Mouse (Mus musculus) thymus, adult 2 months (tissue): Measurements from ENCODE around the gene Cmas. TPM values are rescaled to one million over a fixed set of nuclear protein-coding genes. Genes with fewer than 3 reads are reported as not detected.

Experiments
- DNase-seq: peaks from one replicate; pipeline ENCODE4 v3.0.0; 2021
- H3K27ac ChIP-seq: fragments of 200-500 bp; 2 replicates; pipeline ENCODE4 v1.5.1; 2012; ENCODE audit warnings: low read length, control low read depth; ENCODE audit not compliant: control insufficient read depth, insufficient read depth
- H3K27me3 ChIP-seq: fragments of 200-500 bp; 2 replicates; pipeline ENCODE4 v1.6.1; 2012; ENCODE audit warnings: mild to moderate bottlenecking, low read length, moderate library complexity, mixed read lengths; ENCODE audit not compliant: control insufficient read depth, insufficient read depth
- H3K36me3 ChIP-seq: fragments of 200-500 bp; 2 replicates; pipeline ENCODE4 v1.6.1; 2012; ENCODE audit warnings: mild to moderate bottlenecking, low read length, moderate library complexity; ENCODE audit not compliant: control insufficient read depth, insufficient read depth
- H3K4me1 ChIP-seq: fragments of 200-500 bp; replicated peaks from 2 replicates; pipeline ENCODE4 v1.6.1; 2012; ENCODE audit warnings: low read length; ENCODE audit not compliant: control insufficient read depth, insufficient read depth
- H3K4me3 ChIP-seq: fragments of 200-500 bp; 2 replicates; pipeline ENCODE4 v1.5.1; 2012; ENCODE audit warnings: mild to moderate bottlenecking, low read length, control low read depth, moderate library complexity; ENCODE audit not compliant: control insufficient read depth, insufficient read depth
- CTCF ChIP-seq: fragments of 200-500 bp; IDR thresholded peaks from 2 replicates; pipeline ENCODE4 v1.5.1; 2012; ENCODE audit warnings: mild to moderate bottlenecking, control low read depth, low read length, moderate library complexity, borderline replicate concordance; ENCODE audit not compliant: control insufficient read depth, poor library complexity, insufficient read depth; ENCODE audit errors: extremely low read depth
- POLR2A ChIP-seq: fragments of 200-500 bp; IDR thresholded peaks from 2 replicates; pipeline ENCODE4 v1.6.1; 2012; ENCODE audit warnings: mild to moderate bottlenecking, low read length, control low read depth, moderate library complexity; ENCODE audit not compliant: control insufficient read depth, poor library complexity, insufficient read depth; ENCODE audit errors: extremely low read depth
- WGBS: fragments of 180-500 bp; shearing (Covaris S2); methylation state at CpG from one replicate; pipeline ENCODE4 v1.1.7; 2018; 5-methylcytosine and 5-hydroxymethylcytosine counted together
- polyA plus RNA-seq: library from polyadenylated mRNA; depleted of rRNA; stranded (reverse); fragments of >200 nt; gene quantifications from 2 replicates; pipeline ENCODE4 v1.2.3, GENCODE M21; 2012; rRNA removed

The Cmas gene
- 25.5 and 29.0 TPM in 2 replicates for polyA plus RNA-seq

DNA sequence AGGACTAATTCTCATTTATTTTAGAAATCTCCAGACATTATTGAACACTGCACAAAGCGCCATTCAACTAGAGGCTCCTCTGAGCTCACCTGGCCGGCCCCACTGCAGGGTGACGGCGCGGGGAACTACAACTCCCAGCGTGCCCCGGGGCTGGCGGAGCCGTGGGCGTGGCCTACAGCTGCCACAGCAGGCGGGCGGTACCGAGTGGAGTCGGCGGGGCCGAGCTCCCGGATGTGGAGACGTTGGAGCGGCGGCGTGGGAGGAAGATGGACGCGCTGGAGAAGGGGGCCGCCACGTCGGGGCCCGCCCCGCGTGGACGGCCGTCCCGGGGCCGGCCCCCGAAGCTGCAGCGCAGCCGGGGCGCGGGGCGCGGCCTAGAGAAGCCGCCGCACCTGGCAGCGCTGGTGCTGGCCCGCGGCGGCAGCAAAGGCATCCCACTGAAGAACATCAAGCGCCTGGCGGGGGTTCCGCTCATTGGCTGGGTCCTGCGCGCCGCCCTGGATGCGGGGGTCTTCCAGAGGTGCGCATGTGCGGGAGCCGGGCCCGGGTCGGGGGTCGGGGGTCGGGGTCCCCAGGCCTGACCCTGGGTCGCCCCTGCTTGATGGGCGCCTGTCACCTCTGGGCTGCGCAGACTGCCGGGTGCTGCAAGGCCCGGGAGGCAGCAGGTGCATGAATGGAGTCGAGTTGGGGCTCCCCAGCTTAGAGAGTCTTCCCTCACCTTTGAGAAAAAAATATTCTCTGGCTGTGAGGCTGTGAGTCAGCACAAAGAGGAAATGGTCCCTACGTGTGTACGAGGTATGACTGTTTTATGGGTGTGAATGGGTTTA is at the start of gene Cmas:
Gene Cmas, plus strand, starts transcription at position 180 of the 827 bp plus-strand sequence.
- Histone ChIP-seq H3K27ac (peak within 1 kb of the TSS; percentile 72), H3K4me3 (peak within 1 kb of the TSS; percentile 83), H3K27me3 (no peaks in the 10 kb centered on the region), H3K4me1 (peaks cover 22% of the 10 kb centered on the region), H3K36me3 (peaks cover 7% of the 10 kb centered on the region; the same call in 1 of the 2 replicates)
- WGBS, result under 1% methylated on average over 68 of the region's 68 CpGs
- peak; percentile 93 for DNase-seq
- no peak for TF ChIP-seq CTCF
- peak; percentile 81 for TF ChIP-seq POLR2A

DNA sequence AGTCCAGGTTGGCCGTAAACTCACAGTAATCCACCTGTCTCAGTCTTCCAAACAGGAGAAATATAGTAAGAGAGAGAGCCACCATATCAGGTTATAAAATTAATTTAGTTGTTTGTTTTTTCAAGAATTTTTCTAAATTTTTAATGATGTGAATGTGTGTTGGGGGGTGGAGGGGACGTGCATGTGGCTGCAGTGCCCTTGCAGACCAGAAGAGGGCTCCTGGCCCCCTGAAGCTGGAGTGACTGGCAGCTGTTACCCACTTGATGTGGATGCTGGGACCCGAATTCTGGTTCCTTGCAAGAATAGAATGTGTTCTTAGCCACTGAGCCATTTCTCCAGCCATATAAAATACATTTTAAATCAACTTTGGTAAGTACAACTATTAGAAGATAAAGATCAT is 49.8 kb upstream of the Cmas start:
- H3K4me1 ChIP-seq, result no peaks in the 10 kb centered on the region; the same call in 1 of the 2 replicates
- no peak overlapping the region for H3K4me3 ChIP-seq
- WGBS, result 86% methylated on average over 3 of the region's 3 CpGs
- no peaks in the 10 kb centered on the region for H3K36me3 ChIP-seq
- TF ChIP-seq CTCF, result peak; percentile 49; the same call in 1 of the 2 replicates
- TF ChIP-seq POLR2A, result no peak
- no peaks in the 10 kb centered on the region for H3K27me3 ChIP-seq
- no peak overlapping the region for H3K27ac ChIP-seq
- DNase-seq, result peak; percentile 17

DNA sequence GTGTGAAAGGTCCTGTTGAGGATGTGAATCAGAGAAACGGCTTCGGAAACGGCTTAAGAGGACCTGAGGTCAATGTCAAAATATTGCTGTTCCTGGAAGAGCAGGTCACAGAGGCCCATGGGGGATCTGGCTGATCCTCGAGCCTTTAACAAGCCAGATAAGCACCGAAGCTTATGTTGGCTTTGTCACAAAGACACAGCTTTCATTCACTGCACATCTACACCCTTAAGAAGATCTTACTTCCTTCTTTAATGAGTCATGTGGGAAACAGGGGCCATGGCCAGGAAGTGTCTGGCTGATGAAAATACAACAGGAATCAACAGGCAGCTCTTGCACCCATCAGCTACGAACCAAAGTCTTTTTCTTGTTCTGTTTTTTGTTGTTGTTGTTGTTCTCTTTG is 48.1 kb upstream of the Cmas start:
- DNase-seq, result no peak
- Histone ChIP-seq H3K27ac (no peak overlapping the region), H3K4me1 (no peaks in the 10 kb centered on the region), H3K4me3 (no peak overlapping the region), H3K27me3 (no peaks in the 10 kb centered on the region), H3K36me3 (no peaks in the 10 kb centered on the region)
- 84% methylated on average over 6 of the region's 6 CpGs for WGBS
- no peak for TF ChIP-seq POLR2A
- TF ChIP-seq CTCF, result no peak

DNA sequence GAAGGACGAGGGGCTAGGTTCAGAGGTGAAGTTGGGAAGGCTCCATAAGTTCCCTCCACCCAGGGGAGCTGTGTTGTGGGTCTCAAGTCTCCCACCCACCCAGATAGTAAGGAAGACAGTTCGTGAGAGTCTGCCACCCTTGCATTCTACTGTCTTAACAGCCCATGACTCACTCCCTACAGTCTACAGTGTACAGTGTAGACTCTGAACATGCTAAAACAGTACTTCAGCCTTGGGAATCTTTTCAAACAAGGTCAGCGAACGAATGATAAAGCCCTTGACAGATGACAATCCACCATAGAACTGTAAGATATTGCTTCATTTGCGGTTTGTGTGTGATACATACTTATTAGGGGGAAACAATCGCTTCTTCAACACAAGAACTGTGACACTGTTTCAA is 45.8 kb upstream of the Cmas start:
- 93% methylated on average over 6 of the region's 6 CpGs for WGBS
- no peaks in the 10 kb centered on the region for H3K36me3 ChIP-seq
- H3K4me1 ChIP-seq, result no peaks in the 10 kb centered on the region
- H3K27me3 ChIP-seq, result no peaks in the 10 kb centered on the region
- H3K27ac ChIP-seq, result no peak overlapping the region
- TF ChIP-seq CTCF (no peak), POLR2A (no peak)
- DNase-seq, result no peak
- H3K4me3 ChIP-seq, result no peak overlapping the region

DNA sequence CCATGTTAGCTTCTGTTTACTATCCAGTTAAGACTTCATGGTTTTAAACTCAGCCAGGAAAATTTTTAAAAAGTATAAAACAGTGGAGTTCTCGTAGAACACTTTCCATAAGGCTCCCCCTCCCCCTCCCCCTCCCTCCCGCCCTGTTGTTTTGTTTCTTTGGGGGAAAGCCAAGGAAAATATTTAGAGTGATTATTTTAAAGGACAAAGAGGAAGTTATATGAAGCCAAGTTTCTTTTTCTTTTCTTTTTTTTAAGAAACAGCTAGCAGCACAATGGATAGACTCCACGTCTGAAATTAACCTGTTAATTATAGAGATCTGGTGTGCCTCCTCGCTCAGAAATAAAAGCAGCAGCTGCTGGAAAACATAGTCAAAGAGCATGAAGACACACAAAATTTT is 45.4 kb upstream of the Cmas start:
- TF ChIP-seq POLR2A (no peak), CTCF (no peak)
- no peak overlapping the region for H3K27ac ChIP-seq
- H3K27me3 ChIP-seq, result no peaks in the 10 kb centered on the region
- H3K4me1 ChIP-seq, result no peaks in the 10 kb centered on the region
- WGBS, result 63% methylated on average over 4 of the region's 4 CpGs
- no peaks in the 10 kb centered on the region for H3K36me3 ChIP-seq
- H3K4me3 ChIP-seq, result no peak overlapping the region
- DNase-seq, result no peak

DNA sequence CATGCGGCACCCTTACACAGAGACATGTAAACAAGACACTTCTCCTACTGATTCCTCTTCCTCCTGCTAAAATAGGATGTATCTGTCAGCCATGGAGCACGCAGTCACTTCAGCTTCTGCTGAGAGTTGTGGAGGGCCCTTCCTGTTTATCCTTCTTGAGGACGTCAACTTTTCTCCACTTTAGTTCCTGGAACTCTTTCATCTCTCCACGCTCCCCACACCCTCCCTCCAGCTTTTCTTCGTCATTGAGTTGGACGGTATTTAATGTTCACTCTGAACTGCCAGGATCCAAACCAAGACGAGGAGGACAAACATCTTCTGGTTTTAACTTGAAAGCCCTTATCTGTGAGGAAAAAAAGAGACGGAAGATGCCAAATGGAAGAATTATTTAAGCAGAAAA is 41.5 kb upstream of the Cmas start:
- DNase-seq, result no peak
- Histone ChIP-seq H3K4me1 (no peaks in the 10 kb centered on the region), H3K36me3 (no peaks in the 10 kb centered on the region), H3K27me3 (no peaks in the 10 kb centered on the region), H3K4me3 (no peak overlapping the region), H3K27ac (no peak overlapping the region)
- 84% methylated on average over 8 of the region's 8 CpGs for WGBS
- TF ChIP-seq CTCF (no peak), POLR2A (no peak)
